Mouse (Mus musculus): Measurements from ENCODE around the gene Olfr1233. TPM values are rescaled to one million over a fixed set of nuclear protein-coding genes. Genes with fewer than 3 reads are reported as not detected.

Gene Olfr1233
- total RNA-seq (2023) = not detected

GRCm38 (mm10) chr2:89342298-89342697 is at the start of gene Olfr1233:
Olfr1233 (minus strand) TSS chr2:89342398.

GRCm38 (mm10) chr2:89364765-89365164 is 22.6 kb upstream of the Olfr1233 start, which contains the start of gene Olfr1234:
Olfr1234 (minus strand) TSS chr2:89364865.

GRCm38 (mm10) chr2:89329575-89329974 is 12.6 kb downstream of the Olfr1233 start, which contains the start of gene Olfr1232:
Olfr1232 (minus strand) TSS chr2:89329675.

GRCm38 (mm10) chr2:89306974-89307373 is 35.2 kb downstream of the Olfr1233 start, which contains the start of gene Olfr1231:
Olfr1231 (minus strand) TSS chr2:89307074.

GRCm38 (mm10) chr2:89297168-89297567 is 45.0 kb downstream of the Olfr1233 start, which contains the start of gene Olfr1230:
Olfr1230 (minus strand) TSS chr2:89297268.

GRCm38 (mm10) chr2:89287914-89288313 is 54.3 kb downstream of the Olfr1233 start, which contains the start of gene Olfr1229:
Olfr1229 (minus strand) TSS chr2:89288014.

Other genes starting within 250 kb of the Olfr1233 start
- gene Olfr1220, start 235.6 kb downstream of the Olfr1233 start, total RNA-seq (2023) = not detected
- gene Olfr1221, start 225.1 kb downstream of the Olfr1233 start, total RNA-seq (2023) = not detected
- gene Olfr1222, start 209.3 kb downstream of the Olfr1233 start, total RNA-seq (2023) = not detected
- gene Olfr1223, start 190.8 kb downstream of the Olfr1233 start, total RNA-seq (2023) = not detected
- not detected for gene Olfr1224-ps1, start 178.3 kb downstream of the Olfr1233 start, total RNA-seq (2023)
- gene Olfr1225, start 167.7 kb downstream of the Olfr1233 start, total RNA-seq (2023) = not detected
- gene Olfr1226, start 142.3 kb downstream of the Olfr1233 start, total RNA-seq (2023) = not detected
- not detected for gene Olfr1228, start 88.3 kb downstream of the Olfr1233 start, total RNA-seq (2023)
- gene Olfr1229, start 54.4 kb downstream of the Olfr1233 start, total RNA-seq (2023) = not detected
- gene Olfr1230, start 45.1 kb downstream of the Olfr1233 start, total RNA-seq (2023) = not detected
- not detected for gene Olfr1231, start 35.3 kb downstream of the Olfr1233 start, total RNA-seq (2023)
- not detected for gene Olfr1232, start 12.7 kb downstream of the Olfr1233 start, total RNA-seq (2023)
- not detected for gene Olfr1234, start 22.5 kb upstream of the Olfr1233 start, total RNA-seq (2023)
- not detected for gene Olfr1238, start 67.3 kb upstream of the Olfr1233 start, total RNA-seq (2023)
- gene Olfr1239, start 78.0 kb upstream of the Olfr1233 start, total RNA-seq (2023) = not detected
- gene Olfr1240, start 100.6 kb upstream of the Olfr1233 start, total RNA-seq (2023) = not detected
- not detected for gene Olfr1241, start 144.7 kb upstream of the Olfr1233 start, total RNA-seq (2023)
- not detected for gene Olfr1242, start 155.9 kb upstream of the Olfr1233 start, total RNA-seq (2023)
- gene Olfr1243, start 189.1 kb upstream of the Olfr1233 start, total RNA-seq (2023) = not detected
- gene Olfr1245, start 236.0 kb upstream of the Olfr1233 start, total RNA-seq (2023) = not detected

Data from monocyte, adult 59 days (primary cell).